Mouse (Mus musculus): ENCODE measurements at regions not wholly inside any gene's neighbourhood (a gene's known extent, or its start where the extent isn't known, plus 50 kb on each side); places are given as distances from the start of the nearest gene placed in this dataset.

GRCm38 (mm10) chr1:105904737-105905136, 85.5 kb upstream of the Zcchc2 start:
- no peak for TF ChIP-seq MAFK (IDR thresholded peaks at IDR 0.05; ENCODE audit: insufficient read depth, low read depth, low read length)
- TF ChIP-seq ZNF384 (IDR thresholded peaks at IDR 0.05; ENCODE audit: low read depth, low read length), result no peak
- TF ChIP-seq HCFC1 (IDR thresholded peaks at IDR 0.05; ENCODE audit: borderline replicate concordance, insufficient read depth, low read length), result no peak

Data from ES-E14 (cell line).